Mouse (Mus musculus) left cerebral cortex, postnatal 4 days (tissue): Measurements from ENCODE around the gene Mre11a. TPM values are rescaled to one million over a fixed set of nuclear protein-coding genes. Genes with fewer than 3 reads are reported as not detected.

Experiments used
- DNase-seq: peaks from one replicate; pipeline ENCODE4 v3.0.0-alpha.2; 2022
- intact Hi-C: fragments of 180-260 bp; cut with DNase I; formaldehyde crosslinking; loops from one replicate; pipeline ENCODE4 v1.15.1; 2025
- total RNA-seq, 2 experiments: library from RNA; stranded (reverse); gene quantifications; 2 replicates each; pipeline ENCODE4 v1.2.3; 2021

Mre11a gene
- total RNA-seq, 2 experiments from 2014 or later = 13.7 to 16.2 TPM

DNA sequence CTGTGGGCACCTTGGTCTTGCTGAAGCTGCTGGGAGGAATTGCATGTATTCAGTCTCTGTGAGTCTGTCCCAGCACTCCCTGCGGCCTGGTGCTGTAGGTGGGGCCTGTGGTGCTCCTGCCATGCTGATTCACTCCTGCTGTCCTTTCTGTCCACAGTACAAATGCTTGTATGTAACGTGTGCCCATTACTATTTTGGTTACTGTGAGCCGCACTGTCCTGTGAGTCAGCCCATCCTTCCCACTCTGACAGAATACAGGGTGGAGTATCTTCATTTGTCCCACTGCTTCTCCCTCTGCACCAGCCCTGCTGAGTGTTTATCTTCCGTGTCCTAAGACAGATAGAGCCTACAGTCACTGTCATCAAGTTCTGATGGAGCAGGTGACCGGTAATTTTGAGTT, 25.7 kb downstream of the Mre11a start:
- DNase-seq = no peak
- intact Hi-C loops = no loop called here

DNA sequence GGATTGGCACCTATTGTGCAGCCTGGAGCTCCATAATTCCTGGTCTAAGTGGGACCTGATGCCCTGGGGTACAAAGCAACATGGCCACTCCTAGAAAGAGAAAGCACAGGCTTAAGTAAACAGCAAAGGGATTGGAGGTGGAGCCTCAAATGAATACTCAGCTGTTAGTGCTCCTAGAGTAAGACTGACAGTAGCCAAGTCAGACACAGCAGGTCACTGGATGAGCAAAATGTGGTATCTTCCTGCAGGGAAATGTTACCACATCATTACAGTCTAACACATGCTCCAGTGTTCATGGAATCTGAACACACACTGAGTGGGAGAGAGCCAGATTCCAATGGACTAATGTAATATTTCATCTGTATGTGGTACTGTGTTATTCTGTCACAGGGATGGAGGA, 36.9 kb downstream of the Mre11a start:
- DNase-seq = no peak
- intact Hi-C loops = no loop called here

DNA sequence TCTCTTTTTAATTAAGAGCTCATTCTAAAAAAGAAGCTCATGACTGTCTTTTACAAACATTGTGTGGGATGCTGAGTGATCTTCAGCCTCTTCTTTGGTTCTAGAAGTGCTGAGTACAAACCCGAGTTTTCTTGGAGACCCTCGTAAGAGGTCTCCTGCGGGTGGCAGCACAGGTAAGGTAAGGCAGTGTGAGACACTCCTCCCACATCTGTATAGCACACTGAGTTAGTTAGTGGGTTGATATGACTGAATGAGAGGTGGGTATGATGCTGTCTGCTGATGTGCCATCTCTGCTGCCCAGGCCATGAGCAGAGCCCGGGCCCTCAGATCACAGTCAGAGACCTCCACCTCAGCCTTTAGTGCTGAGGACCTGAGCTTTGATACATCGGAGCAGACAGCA, 40.4 kb downstream of the Mre11a start:
- DNase-seq = no peak
- intact Hi-C loops = no loop called here

DNA sequence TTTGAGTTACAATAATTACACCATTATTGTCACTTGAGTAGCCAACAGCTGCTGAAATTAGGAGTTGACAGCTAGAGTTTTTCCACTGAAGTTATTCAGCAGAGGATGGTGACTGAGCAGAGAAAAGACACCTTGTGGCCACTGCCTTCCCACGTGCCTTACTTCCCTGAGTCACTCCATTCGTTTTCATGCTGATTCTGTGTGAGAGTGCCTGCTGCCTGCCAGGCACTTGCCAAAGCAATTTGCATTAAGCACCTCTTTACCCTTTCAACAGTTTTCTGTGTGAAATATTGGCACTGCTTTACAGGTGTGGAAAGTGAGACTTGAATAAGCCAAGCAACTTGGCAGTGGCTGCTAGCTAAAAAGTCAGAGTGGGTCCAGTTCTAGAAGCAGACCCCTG, 43.4 kb downstream of the Mre11a start:
- DNase-seq = no peak
- intact Hi-C loops = no loop called here

DNA sequence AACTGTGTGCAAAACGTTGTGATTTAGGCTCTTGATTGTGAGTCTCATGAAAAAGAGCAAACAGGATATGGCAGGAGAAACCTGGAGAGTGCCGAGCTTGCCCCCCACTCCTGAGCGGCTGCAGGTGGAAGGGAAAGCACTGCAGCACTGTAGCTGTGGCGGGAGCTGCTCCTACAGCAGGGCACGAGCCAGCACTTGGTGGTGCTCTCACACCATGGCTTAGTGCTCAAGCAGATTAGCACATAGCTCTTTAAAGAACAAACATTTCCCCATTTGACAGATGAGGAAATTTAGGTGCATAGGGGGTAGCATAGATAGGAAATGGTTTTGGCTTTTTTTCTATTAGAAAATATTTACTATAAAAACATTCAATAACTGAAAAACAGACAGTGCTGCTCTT, 47.6 kb downstream of the Mre11a start:
- intact Hi-C loops = no loop called here
- DNase-seq = no peak

DNA sequence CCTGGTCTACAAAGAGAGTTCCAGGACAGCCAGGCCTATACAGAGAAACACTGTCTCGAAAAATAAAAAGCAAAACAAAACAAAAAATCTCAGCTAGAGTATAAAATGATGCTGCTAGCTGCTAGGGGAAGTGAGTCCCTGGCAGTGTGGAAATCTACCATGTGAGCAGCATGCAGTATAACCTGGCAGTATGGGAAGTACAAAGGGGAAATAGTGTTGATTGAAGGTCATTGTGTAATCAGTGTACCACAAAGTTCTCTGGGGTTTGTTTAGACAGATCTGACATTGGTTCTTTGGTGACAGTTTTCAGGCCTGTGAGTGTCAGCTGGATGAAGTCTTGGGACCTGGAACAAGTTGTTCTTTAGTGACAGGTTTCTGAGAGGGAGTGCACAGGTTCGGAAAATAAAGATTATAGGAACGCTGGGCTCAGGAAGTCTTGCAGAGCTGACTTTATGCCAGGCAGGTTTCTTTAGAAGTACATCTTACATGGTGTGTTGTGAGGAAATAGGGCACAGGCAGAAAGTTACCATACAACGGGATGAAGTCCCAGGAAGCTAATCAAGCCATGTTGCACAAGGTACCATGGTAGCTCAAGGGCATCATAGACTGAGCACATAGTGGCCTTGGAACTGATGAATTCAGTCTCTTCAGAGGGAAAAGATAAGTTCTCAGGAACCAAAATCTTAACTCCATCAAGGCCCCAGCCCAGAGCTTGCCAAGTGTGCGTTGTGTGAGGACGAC, 51.1 kb downstream of the Mre11a start:
- no peak for DNase-seq
- intact Hi-C loops = no loop called here

DNA sequence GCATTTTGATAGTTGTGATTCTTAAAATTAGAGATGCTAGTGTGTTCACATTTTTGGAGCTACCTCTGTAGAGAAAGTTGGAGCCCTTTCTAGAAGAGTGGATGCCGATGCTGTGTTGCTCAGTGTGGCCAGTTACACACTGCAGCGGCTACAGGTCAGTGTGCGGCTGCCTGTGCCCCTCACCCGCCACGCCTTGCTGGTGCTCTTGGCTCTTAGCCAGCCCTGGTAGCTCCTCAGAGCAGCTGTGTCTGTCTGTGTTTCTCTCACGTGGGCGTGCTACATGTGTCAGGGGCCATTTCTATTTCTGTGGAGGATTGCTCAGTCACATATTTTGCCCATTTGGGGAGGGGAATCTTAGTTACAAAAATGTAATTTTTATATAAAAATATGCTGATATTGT, 55.1 kb downstream of the Mre11a start:
- intact Hi-C loops = no loop called here
- DNase-seq = peak; percentile 74

DNA sequence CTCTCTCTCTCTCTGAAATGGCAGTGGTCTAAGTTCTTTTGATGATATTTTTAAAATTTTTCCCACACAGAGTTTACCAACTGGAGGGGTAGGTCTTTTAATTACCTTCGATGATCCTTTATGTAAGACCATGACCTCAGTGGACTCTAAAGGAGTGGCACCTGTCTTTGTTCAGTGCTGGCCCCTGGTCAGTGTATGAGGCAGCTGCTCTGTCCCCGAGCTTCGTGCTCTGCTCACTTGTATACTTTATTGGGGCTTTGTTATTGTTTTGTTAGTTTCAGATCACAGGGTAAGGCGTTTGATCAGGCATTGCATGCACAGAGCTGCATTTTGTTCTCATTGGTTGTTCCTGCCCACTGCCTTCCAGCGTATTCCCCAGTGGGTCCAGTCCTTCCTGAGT, 55.5 kb downstream of the Mre11a start:
- no peak for DNase-seq
- intact Hi-C loops = no loop called here

DNA sequence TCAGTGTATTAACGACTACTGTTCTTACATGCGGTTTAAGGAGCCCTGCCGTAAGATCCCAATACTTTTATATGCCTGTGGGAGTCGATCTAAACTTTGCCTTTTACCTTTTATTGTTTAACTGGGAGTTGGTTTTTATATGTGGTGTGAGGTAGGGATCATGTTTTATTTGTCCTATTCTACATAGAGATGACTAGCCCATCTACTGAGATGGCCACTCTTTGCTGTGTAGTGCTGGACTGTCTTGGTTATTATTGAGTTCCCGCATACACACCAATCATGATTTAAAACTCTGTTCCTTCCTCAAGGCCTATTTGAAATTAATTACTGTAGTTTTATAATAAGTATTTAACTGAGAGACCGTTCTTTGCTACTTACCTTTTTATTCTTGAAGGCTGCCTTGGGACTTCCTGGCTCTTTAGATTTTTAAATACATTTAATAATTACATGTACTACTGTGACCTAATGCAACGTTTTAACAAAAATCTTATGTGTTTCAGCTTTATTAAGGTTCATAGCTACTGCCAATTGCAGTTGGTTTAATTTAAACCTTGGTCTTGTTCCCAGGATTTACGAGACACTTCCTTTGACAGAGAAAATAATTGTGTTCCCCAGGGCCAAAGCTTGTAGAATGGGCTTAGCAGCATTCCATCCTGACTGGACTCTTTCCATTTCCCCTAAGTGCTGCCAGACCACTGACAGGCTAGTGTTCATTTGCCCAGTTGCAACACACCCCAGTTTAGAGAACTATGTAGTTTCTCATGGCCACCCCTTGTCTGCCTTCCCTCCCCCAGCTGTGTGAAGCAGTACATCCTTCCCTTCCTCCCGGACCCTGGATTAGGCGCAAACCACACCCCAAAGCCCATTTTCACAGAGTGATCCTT, 57.7 kb downstream of the Mre11a start:
- intact Hi-C loops = no loop called here
- peak; percentile 13 for DNase-seq

DNA sequence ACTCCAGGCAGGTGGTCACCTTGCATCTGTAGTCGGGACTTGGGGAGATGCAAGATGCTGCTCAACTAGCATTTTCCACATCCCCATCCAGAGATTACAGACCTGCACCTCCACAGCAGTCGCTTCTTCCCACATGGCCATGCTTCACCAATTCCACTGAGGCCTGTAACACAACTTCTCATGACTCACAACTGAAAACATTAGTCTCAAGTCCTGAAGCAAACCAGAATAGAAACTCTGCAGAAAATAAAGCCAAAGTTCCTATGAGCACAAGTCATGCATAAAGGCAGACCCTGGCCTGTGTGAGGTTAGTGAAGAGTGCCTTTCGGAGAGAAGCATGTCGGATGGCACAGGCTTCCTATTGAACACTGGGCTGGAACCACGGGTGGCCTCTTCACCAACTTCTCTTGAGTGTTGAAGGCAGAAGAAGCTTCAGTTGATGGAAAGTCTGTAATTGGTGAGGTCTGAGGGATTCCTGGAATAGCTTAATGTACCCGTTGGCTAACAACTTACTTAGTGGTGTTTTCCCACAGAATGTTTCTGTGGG, 58.9 kb downstream of the Mre11a start:
- intact Hi-C loops = no loop called here
- no peak for DNase-seq

DNA sequence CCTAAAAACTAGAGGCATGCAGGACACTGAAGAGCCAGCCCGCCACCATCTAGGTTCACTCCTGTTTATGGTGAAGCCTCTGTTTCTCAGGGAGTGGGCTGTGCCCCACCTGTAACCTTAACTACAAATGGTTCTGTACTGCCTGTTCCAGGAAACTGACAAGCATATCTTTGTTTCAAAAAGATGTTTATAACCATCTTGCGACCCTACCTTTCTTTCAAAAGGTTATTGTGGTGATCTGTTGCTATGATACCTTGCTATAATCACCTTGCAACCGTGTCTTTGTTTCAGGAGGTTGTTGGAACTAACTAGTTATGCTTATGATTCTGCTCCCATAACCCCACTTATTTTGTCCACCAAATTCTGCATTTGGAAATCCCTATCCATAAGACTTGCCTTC, 59.4 kb downstream of the Mre11a start:
- no peak for DNase-seq
- intact Hi-C loops = no loop called here

DNA sequence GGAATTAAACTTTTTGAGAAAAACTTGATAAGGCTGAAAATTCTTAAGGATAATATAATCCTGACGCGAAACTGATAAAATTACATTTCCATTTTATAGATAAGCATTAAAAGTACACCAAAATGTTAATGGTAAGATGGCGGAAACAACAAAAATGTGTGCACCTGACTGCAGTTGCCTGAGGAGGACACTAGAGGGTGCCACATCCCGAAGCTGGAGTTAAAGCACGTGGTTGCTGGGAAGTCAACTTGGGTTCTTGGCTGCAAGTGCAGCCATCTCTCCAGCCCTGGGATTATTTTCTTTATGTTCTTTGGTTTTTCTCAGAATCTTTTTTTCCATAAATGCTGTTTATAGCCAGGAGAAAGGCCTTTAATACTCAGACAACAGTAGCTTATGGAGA, 62.0 kb downstream of the Mre11a start:
- DNase-seq = no peak
- intact Hi-C loops = no loop called here

DNA sequence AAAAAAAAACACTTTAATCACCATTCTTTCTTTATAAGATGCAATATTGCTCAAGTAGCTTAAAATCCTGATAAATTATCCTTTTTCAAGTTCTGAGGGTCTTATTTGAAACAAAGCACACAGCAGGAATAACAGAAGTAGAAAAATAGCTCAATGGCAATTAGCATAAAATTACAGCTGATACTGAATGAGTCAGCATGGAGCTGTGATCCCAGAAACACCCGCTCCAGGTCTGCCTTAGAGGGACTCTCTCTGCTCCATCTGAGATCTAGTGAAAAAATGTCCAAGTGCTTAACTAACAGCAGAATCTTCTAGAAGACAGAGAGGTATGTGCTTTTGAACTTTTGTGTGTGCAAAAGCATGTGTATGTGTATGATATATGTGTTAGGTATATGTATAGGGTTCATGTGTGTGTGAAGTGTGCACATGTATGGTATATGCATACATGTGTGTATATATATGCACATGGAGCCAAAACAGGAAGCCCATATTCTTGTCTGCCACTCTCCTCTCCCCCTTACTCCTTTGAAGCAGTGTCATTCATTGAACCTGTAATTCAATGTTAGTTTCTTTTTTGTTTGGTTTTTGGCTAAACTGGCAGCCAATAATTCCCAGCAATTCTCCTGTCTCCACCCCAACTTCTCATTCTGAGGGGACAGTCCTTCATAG, 63.9 kb downstream of the Mre11a start:
- intact Hi-C loops = no loop called here
- DNase-seq = no peak

DNA sequence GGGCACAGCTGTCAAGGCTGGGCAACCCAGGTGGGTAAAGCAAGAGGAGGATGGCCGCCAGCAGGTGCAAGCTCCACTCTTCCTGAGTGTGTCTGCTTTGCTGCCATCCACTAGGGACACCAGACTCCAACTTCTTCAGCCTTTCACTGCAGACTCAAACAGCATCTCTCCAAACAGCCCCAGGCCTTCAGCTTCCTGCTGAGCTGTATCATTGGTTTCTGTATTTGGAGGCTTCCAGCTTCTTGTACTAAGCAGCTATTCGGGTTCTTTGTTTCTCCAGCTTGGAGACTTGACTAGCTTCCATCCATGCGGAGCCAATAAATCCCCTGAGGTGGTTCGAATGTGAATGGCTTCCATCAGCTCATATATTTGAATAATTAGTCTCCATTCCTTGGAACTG, 70.1 kb downstream of the Mre11a start:
- intact Hi-C loops = no loop called here
- peak; percentile 22 for DNase-seq

DNA sequence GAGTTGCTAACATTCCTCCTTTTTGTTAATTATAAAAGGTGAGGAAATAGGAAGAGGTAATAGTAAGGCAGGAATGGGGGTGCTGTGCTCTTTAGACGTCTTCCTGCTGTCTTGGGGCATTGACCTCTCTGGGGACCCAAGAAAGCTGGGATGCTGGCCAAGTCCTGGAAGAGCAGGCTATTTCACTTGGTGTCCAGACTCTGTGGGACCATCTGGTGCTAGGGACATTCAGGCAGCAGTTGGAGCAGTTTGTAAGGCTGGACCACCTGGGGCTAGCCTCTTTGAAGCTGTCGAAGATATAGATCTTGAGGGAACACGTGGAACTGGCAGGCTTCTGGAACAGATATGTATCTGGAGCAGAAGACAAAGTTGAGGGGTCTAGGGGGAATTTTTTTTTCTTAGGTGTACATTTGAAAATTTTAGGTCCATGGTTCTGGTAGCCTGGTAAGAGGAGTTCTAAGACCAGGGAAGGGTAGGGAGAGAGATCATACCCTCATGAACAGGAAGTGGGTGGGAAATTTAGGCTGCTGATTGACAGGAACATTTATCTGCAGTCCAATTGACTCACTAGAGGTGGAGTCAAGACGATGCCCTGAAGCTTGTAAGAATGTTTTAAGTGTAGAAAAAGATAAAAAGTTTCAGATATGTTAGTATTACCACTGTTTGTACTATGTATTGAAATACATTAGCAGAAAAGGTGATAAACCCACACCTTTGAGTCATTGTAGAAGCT, 72.6 kb downstream of the Mre11a start:
- peak; percentile 74 for DNase-seq
- intact Hi-C loops = no loop called here

DNA sequence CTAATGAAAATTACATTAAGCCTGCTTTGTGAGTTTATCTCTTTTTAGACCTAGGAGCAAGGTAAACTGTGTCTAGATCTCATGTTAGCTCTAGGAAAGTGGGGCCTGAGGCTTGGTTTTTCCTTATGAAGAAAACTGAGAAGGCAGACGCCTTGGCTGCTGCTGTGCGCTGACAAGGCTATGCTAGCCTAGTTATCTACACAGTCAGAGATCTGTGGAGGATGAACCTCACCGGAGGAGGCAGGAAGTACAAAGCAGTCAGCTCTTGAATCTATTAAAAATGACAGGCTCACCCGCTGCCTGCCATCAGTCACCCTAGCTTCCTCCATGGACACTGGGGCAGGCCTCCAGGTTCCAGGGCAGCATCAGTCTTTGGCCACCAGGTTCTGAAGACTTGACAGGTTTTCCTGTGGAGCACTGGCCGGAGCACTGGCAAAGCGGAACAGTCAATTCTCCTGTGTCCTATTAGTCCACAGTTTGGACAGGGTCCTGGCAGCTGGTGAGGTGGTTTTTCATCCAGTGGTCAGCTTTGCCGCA, 73.8 kb downstream of the Mre11a start:
- intact Hi-C loops = no loop called here
- no peak for DNase-seq

DNA sequence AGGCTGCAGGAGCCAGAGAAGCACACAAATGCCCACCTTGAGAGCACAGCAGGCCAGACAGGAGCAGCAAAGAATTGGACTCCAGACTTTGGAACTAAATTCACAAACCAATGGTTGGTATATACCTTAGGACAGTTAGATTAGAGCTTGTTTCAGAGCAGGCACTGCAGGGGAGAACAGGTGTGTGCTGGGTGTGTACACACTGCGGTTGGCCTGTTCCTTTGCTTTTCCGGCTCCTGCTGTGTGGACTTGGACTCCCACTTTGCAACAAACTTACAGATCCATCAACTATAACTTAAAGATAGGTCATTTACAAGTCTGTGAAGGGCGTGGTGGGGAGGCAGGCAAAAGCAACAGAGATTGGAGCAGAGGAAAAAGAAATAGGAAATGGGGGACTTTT, 74.3 kb downstream of the Mre11a start:
- DNase-seq = no peak
- intact Hi-C loops = no loop called here

DNA sequence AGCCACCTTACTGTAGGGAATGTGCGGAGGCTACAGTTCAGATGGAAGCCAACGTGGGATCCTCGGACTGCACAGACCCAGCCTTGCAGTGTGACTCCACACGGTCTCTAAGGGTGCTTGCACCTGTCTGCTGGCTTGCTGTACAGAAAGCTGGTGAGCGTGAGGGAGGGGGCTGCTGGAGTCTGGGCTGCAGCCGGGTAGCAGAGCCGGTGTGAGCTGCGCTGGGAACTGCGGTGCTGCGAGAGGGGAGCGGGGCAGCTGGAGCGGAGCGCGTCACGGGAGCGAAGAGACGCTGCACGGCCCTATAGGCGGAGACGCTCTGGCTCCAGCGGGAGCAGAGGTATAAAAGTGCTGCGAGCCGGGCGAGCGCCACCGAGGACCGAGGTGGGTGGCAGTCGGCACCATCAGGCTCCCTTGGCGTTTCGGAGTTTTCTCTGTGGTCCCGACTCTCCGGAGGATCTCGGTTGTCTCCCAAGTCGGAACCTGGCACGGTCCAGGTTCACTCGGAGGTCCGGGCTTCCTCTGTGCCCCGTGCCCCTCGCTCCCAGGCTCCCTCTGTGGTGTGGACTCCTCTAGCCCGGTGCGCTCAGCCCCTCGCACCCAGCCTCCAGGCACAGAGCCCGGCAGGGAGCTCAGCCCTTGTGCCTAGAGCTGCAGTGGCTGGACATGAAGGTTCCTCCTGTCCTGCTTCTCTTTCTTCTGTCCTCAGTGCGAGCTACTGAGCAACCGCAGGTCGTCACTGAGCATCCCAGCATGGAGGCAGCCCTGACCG, 75.6 kb downstream of the Mre11a start, which contains the start of gene Gpr83:
TSS of gene Gpr83 (plus strand) at position 343 of the 772 bp plus-strand sequence.
- intact Hi-C loops = no loop called here
- peak; percentile 24 for DNase-seq

DNA sequence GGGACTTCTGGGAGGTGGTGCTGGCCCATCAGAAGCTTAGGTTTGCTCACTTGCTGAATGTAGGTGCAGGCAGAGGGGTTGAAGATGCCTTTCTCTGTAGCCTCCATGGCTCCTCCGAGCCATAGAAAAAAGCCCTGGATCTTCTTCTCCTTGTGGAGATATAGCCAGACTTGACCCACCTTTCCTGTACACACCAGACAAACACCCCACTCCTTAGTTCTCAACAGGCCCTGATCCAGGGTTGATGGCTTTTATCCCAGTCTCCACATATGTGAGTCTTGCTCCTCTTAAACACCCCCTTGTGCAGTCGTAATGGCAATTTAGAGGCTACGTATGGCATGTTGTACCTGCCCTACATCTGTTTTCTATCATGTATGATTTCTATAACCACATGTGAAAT, 78.7 kb downstream of the Mre11a start:
- DNase-seq = no peak
- intact Hi-C loops = no loop called here

DNA sequence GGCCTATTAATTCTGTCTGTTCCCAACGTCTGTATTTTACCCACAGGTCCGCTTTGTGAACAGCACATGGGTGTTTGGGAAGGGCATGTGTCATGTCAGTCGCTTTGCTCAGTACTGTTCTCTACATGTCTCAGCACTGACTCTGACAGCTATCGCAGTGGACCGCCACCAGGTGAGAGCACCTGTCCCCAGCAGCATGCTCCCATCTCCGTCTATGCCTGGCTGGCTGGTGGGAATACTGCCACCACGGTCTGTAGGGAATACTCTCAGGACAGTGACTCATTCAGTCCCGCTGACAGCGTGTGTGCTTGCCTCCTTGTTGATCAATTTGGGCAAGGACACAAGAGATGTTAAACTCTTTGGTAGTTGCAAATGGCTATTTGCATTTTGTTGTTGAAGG, 80.3 kb downstream of the Mre11a start:
- intact Hi-C loops = loop anchor here (5.0 kb wide), 1 partner anchor 148 kb away; no protein-coding TSS in a partner anchor

More for the DNA sequence above, 80.3 kb downstream of the Mre11a start:
- no peak for DNase-seq
